Mouse (Mus musculus) testis, adult 10 weeks (tissue): ENCODE data around the gene Ctsll3. TPM values are rescaled to one million over a fixed set of nuclear protein-coding genes. Genes with fewer than 3 reads are reported as not detected.

ENCODE experiments used
- polyA plus RNA-seq: library from polyadenylated mRNA; stranded (reverse); fragments of 350-450 nt; fragmentation: Illumina TruSeq; extraction: RNeasy Lipid Tissue Mini Kit (QIAGEN cat#74804); gene quantifications from one replicate; pipeline ENCODE4 v1.2.3, GENCODE M21; 2014; ENCODE audit warnings: low read depth, low replicate concordance

Ctsll3 gene
- not detected for polyA plus RNA-seq

DNA sequence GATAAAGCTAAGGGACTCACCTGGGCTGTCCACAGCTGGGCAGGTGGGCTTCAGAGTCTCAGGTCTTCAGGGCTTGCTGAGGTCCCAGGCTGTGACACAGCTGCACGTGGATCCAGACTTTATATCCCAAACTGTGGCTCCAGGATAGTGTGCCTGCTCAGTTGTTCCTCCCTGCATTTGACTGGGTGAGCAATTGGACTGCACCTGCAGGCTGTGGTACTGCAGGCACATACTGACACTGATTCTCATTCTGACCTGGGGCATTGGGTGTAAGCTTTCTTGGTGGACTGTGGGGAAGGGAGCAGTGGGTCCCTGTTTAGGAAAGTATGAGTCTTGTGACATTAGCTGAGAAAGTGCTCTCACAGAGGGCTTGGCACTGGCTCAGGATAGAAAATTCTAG, at the start of gene Ctsll3:
Gene Ctsll3, minus strand, starts transcription at position 101 of the 400 bp plus-strand sequence.

DNA sequence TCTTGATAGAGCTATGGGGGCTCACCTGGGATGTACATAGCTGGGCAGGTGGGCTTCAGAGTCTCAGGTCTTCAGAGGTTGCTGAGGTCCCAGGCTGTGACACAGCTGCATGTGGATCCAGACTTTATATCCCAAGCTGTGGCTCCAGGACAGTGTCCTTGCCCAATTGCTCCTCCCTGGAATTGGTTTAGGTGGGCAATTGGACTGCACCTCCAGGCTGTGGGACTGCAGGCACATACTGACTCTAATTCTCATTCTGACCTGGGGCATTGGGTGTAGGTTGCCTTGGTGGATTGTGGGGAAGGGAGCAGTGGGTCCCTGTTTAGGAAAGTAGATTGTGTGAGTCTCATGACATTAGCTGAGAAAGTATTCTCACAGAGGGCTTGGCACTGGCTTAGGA, 16.4 kb downstream of the Ctsll3 start, which contains the start of gene BC051665:
Gene BC051665, minus strand, starts transcription at position 101 of the 400 bp plus-strand sequence.

Other genes with a start within 250 kb of the Ctsll3 start
- gene Dapk1, start 200.9 kb downstream of the Ctsll3 start, polyA plus RNA-seq = 1.2 TPM
- not detected for gene BC051665, start 16.5 kb downstream of the Ctsll3 start, polyA plus RNA-seq
- 1.4 TPM for gene 4930486L24Rik, start 61.6 kb upstream of the Ctsll3 start, polyA plus RNA-seq
- not detected for gene Gm49392, start 94.0 kb upstream of the Ctsll3 start, polyA plus RNA-seq
- 0.55 TPM for gene Ctla2b, start 94.6 kb upstream of the Ctsll3 start, polyA plus RNA-seq
- not detected for gene Tpbpb, start 102.0 kb upstream of the Ctsll3 start, polyA plus RNA-seq
- gene Gm49393, start 132.7 kb upstream of the Ctsll3 start, polyA plus RNA-seq = 3.8 TPM
- gene Gm49391, start 133.7 kb upstream of the Ctsll3 start, polyA plus RNA-seq = 1.3 TPM
- gene Ctla2a, start 133.8 kb upstream of the Ctsll3 start, polyA plus RNA-seq = 1.8 TPM
- gene Tpbpa, start 139.1 kb upstream of the Ctsll3 start, polyA plus RNA-seq = not detected
- gene Ctsj, start 203.1 kb upstream of the Ctsll3 start, polyA plus RNA-seq = not detected
- gene Ctsq, start 237.8 kb upstream of the Ctsll3 start, polyA plus RNA-seq = not detected